Mouse (Mus musculus) ES-Bruce4 (cell line): ENCODE results near the gene Nudt2.

ENCODE experiments used
- CTCF ChIP-seq: IDR thresholded peaks from one replicate; pipeline ENCODE4 v1.8.1; 2011; ENCODE audit warnings: low read depth, low read length
- POLR2A ChIP-seq: IDR thresholded peaks from one replicate; pipeline ENCODE4 v1.8.1; 2011; ENCODE audit warnings: low read length; ENCODE audit not compliant: insufficient read depth

DNA sequence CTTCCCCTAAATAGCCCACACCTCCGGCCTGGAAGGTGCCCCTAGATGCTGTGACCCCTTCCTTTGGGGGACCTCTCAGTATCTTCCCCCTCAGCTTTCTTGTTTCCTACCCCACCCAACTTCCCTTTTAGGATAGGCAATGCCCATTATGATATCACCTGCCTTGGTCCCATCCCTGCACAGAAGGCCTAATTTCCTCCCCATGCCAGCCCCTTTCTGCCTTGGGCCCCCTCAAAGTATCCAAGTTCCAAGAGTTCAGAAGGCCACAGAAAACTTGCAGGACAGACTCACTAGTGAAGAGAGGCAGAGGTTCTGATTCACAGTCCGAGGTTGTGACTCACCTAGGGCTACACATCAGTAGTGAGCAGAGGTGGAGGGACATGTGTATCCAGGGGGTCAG is 52.3 kb downstream of the Nudt2 start, which contains the start of gene 1110017D15Rik:
- TF ChIP-seq POLR2A, result no peak
- TF ChIP-seq CTCF, result no peak
